Mouse (Mus musculus): ENCODE data around the gene Tmem258. TPM values are rescaled to one million over a fixed set of nuclear protein-coding genes. Genes with fewer than 3 reads are reported as not detected.
A peak's percentile ranks its signal among the peaks of the same experiment; 100 is the strongest.
"Not testable (repeated sequence)": the region's sequence is repeated elsewhere in the genome, so short reads cannot be mapped to it uniquely, and the experiment has no call there.

The Tmem258 gene
- 563 and 614 TPM in 2 replicates for polyA plus RNA-seq (2015; fragmentation: Nextera tagmentation; extraction: Ambion mirVana)

GRCm38 (mm10) chr19:10203848-10204615, at the start of gene Tmem258, which contains the start of gene Fen1:
Gene Tmem258 (plus strand): TSS chr19:10204014.
Gene Fen1 (minus strand): TSS chr19:10204169.
- DNase-seq (ENCODE audit: low spot score): peak; percentile 91

GRCm38 (mm10) chr19:10157725-10158124, 46.1 kb upstream of the Tmem258 start:
- DNase-seq (ENCODE audit: low spot score): no peak

DNA sequence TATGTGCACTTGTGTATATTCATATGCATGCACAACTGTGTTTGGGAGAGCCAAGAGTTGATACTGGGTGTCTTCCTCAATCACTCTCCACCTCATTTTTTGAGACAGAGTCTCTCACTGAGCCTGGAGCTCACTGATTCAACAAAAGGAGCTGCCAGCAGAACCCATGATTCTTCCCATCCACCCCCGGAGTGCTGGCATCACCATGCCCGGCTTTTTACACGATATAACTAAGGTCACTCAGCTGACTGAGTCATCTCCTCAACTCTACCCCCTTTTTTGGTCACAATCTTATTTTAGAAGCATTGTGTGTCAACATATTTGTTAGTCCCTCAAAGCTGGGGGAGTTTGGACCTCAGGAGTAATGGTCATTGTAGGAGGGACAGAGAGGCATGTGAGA, 39.9 kb upstream of the Tmem258 start:
- no peak for DNase-seq (ENCODE audit: low spot score)

DNA sequence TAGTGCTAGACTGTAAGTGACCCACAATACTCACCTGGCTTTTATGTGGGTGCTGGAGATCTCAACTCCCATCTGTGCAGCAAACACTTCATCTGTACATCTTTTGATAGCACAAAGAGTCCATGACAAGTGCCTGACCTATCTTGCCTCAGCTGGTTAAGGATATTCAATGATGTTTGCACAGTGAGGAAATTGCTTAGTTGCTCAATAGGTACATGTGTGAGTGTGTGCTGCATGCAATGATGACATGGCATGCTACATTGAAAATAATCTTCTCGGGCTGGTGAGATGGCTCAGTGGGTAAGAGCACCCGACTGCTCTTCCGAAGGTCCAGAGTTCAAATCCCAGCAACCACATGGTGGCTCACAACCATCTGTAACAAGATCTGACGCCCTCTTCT, 37.9 kb upstream of the Tmem258 start:
- not testable (repeated sequence) for DNase-seq (ENCODE audit: low spot score)

DNA sequence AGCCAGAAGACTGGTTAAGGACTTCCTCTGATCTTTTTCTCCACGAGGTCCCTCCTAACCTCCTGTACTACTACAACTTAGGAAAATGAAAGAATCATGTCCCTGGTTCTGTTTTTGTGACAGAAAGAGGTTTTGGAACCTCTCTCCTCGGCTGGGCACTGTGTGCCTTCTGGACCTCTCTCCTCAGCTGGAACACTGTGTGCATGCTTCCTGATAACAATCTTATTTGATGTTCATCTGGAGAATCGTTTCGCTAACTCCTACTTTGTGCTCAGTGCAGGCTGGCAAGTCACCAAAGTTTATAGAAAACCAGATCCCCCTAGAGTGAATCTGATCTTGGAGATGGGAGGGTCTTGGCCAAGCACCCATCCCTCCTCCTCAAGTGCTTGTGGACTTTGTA, 36.7 kb upstream of the Tmem258 start:
- DNase-seq (ENCODE audit: low spot score): no peak

GRCm38 (mm10) chr19:10167951-10168350, 35.9 kb upstream of the Tmem258 start:
- no peak for DNase-seq (ENCODE audit: low spot score)

GRCm38 (mm10) chr19:10168441-10168840, 35.4 kb upstream of the Tmem258 start:
- DNase-seq (ENCODE audit: low spot score): no peak

- DNase-seq (ENCODE audit: low spot score): no peak
Measured at GRCm38 (mm10) chr19:10169179-10169578, 34.6 kb upstream of the Tmem258 start.

DNA sequence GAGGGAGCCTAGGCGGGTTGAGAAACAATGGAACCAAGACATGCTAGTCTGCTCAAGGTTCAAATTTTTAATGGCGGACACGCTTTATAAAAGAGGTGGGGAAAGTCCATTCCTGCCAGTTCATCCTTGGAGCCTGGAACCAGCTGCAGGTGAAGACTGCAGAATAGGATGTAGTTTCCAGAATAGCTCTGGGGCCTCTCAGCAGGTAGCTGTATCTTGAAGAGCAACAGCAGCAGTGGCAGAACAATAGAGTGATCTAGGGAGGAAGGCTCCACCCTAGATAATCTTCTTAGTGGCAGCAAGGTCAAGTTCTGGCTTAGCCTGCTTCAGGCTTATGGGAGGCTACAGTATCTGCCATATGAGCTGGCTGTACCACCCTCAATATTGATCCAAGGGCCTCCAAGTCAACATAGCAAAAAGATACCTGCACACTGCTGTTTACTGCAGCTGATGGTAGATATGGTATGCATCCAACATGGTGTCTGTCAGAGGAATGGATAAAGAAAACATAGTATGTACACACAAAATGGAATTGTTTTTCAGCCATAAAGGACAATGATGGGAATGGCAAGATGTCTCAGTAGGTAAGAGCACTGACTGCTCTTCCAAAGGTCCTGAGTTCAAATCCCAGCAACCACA, 34.0 kb upstream of the Tmem258 start:
- not testable (repeated sequence) for DNase-seq (ENCODE audit: low spot score)

GRCm38 (mm10) chr19:10170466-10170865, 33.3 kb upstream of the Tmem258 start:
- DNase-seq (ENCODE audit: low spot score): no peak

GRCm38 (mm10) chr19:10171359-10171758, 32.5 kb upstream of the Tmem258 start:
- DNase-seq (ENCODE audit: low spot score): no peak

GRCm38 (mm10) chr19:10171846-10172245, 32.0 kb upstream of the Tmem258 start:
- DNase-seq (ENCODE audit: low spot score): no peak

GRCm38 (mm10) chr19:10173116-10173718, 30.6 kb upstream of the Tmem258 start:
- no peak for DNase-seq (ENCODE audit: low spot score)

DNA sequence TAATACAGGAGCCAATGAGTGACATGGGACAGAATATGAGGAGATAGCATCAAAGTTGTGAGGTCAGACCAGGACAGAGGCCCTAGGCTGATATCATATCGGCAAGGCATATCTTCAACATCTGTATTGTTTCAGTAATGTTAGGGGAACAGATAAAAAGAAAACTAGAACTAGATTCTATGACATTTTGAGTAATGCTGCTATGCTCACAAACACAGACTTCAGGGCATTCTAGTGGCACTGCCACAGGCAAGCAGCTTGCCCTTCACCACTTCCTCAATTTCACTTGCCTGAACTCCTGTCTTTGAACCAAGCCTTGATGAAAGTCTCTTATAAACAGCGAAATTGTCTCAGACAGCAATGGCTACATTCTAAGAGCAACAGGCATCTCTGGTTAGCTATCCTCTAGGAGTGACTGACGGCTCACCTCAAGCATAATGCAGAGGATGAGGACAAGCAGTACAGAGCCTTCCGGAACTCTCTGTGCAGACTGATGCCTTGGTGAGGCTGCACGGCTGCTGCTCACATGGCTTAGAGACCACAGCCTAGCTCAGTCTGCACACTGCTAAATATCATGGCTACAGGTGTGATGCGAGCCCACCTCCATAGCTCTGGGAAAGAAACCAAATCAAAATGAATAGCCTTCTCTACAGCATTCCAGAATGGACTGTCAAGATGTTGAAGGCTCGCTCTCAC, 29.8 kb upstream of the Tmem258 start:
- DNase-seq (ENCODE audit: low spot score): peak; percentile 16

DNA sequence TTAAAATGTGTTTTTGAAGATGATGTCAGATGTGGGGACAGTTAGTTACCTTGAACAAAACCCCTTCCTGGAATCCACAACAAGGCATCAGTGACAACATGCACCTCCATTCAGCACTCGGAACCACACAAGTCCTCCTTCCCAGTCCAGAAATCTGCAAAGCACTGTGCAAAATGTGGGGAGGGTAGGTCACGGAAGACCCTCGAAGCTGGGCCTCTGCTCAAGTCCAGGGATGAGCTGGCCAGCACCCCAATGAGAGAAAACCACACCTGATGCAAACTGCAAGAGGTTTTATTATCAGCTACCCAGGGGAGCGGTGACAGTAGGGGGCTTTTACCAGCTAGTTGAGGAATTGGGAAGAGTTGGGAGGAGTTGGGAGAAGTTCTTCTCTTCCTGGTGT, 28.9 kb upstream of the Tmem258 start:
- no peak for DNase-seq (ENCODE audit: low spot score)

DNA sequence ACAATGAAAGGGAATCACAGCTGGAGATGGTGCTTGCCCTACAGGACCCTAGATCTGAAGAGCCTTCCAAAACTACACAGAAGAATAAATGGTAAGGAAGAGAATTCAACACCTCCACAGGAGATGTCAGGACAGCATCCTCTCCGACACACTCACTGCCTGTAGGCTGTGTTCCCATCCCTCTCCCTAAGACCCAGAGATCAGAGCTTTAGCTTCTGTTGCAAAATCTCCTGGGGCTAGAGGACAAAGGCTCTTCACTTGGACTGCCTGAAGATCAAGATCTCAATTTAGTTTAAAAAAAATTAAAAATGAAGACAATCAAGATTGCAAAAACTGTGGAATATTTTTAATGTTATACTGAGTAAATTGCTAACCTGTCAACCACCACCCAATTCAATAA, 27.3 kb upstream of the Tmem258 start:
- DNase-seq (ENCODE audit: low spot score): no peak

GRCm38 (mm10) chr19:10176941-10177372, 26.9 kb upstream of the Tmem258 start:
- no peak for DNase-seq (ENCODE audit: low spot score)

DNA sequence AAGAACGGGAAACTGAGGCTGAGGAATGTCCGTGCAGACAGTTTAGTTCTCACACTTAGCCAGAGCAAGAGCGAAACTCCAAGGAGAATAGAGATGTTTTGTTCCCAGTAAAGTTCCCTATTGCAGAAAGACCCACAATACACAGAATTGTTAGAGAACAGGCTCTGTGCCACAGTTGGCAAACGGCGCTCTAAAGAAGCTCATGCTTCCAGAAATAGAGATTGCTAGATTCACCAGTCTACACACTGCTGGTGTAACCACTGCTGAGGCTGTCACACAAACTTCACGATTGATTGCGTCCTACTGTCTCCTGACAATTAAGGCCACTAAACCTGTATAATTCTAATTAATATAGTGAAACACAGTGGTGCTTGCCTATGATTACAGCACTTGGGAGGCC, 22.6 kb upstream of the Tmem258 start:
- DNase-seq (ENCODE audit: low spot score): no peak

GRCm38 (mm10) chr19:10182142-10182541, 21.7 kb upstream of the Tmem258 start:
- no peak for DNase-seq (ENCODE audit: low spot score)

DNA sequence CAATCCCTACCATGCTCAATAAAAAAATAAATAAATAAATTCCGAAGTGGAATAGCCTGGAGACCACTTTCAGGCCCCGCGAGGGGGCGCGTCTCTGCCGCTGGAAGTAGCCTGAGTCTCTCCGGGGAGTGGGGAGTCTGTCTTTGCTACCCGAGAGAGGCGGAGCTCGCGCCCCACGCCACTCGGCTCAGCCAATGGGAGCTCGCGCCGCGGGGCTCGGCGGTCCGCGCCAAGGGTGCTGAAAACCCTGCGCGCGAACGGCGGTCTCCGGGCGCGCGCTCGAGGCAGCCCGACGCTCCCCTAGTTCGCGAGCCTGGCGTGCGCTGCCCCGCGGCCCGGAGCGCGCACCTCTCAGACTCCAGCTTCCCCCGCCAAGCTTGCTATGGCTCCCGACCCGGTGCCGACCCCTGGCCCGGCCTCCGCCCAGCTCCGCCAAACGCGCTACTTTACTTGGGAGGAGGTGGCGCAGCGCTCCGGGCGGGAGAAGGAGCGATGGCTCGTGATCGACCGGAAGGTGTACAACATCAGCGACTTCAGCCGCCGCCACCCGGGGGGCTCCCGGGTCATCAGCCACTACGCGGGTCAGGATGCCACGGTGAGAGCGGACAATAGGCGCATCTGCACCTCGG, 21.0 kb upstream of the Tmem258 start, which contains the start of gene Fads1:
Fads1 (plus strand) TSS at position 219 of the 629 bp plus-strand sequence.
- peak; percentile 96 for DNase-seq (ENCODE audit: low spot score)
